Mouse (Mus musculus): ENCODE results near the gene Amph. TPM values are rescaled to one million over a fixed set of nuclear protein-coding genes. Genes with fewer than 3 reads are reported as not detected.

Gene Amph
- polyA plus RNA-seq, 1 experiment from 2014 or later, result 1.4 TPM

- no peak for ATAC-seq (ENCODE audit: insufficient number of reproducible peaks, insufficient read depth, low FRiP score, low TSS enrichment, low read depth)
- 95% methylated on average over 5 of the region's 5 CpGs for WGBS
- H3K27ac ChIP-seq, result no peak overlapping the region
- H3K27me3 ChIP-seq, result no peaks in the 10 kb centered on the region
- no peaks in the 10 kb centered on the region for H3K9me3 ChIP-seq
- no peaks in the 10 kb centered on the region for H3K36me3 ChIP-seq
- no peak overlapping the region for H3K4me2 ChIP-seq
- H3K4me3 ChIP-seq, result no peak overlapping the region
- no peak overlapping the region for H3K9ac ChIP-seq
- H3K4me1 ChIP-seq, result no peaks in the 10 kb centered on the region
Observed at GRCm38 (mm10) chr13:18974351-18974750, 26.3 kb downstream of the Amph start.

- no peaks in the 10 kb centered on the region for H3K4me1 ChIP-seq
- H3K9me3 ChIP-seq, result no peaks in the 10 kb centered on the region
- H3K4me2 ChIP-seq, result no peak overlapping the region
- H3K27me3 ChIP-seq, result no peaks in the 10 kb centered on the region
- no peaks in the 10 kb centered on the region for H3K36me3 ChIP-seq
- ATAC-seq (ENCODE audit: insufficient number of reproducible peaks, insufficient read depth, low FRiP score, low TSS enrichment, low read depth), result no peak
- H3K27ac ChIP-seq, result no peak overlapping the region
- 75% methylated on average over 4 of the region's 4 CpGs for WGBS
- H3K4me3 ChIP-seq, result no peak overlapping the region
- no peak overlapping the region for H3K9ac ChIP-seq
Observed at GRCm38 (mm10) chr13:18987266-18987665, 39.3 kb downstream of the Amph start.

GRCm38 (mm10) chr13:18988323-18988722 is 40.3 kb downstream of the Amph start:
- 65% methylated on average over 4 of the region's 4 CpGs for WGBS
- Histone ChIP-seq H3K27ac (no peak overlapping the region), H3K9ac (no peak overlapping the region), H3K9me3 (no peaks in the 10 kb centered on the region), H3K4me3 (no peak overlapping the region), H3K27me3 (no peaks in the 10 kb centered on the region), H3K4me1 (no peaks in the 10 kb centered on the region), H3K36me3 (no peaks in the 10 kb centered on the region), H3K4me2 (no peak overlapping the region)
- ATAC-seq (ENCODE audit: insufficient number of reproducible peaks, insufficient read depth, low FRiP score, low TSS enrichment, low read depth), result no peak

GRCm38 (mm10) chr13:18989185-18989714 is 41.2 kb downstream of the Amph start:
- H3K9me3 ChIP-seq, result no peaks in the 10 kb centered on the region
- no peak overlapping the region for H3K4me3 ChIP-seq
- no peak overlapping the region for H3K4me2 ChIP-seq
- 59% methylated on average over 8 of the region's 8 CpGs for WGBS
- no peak for ATAC-seq (ENCODE audit: insufficient number of reproducible peaks, insufficient read depth, low FRiP score, low TSS enrichment, low read depth)
- no peaks in the 10 kb centered on the region for H3K36me3 ChIP-seq
- no peak overlapping the region for H3K9ac ChIP-seq
- no peaks in the 10 kb centered on the region for H3K27me3 ChIP-seq
- no peak overlapping the region for H3K27ac ChIP-seq
- H3K4me1 ChIP-seq, result no peaks in the 10 kb centered on the region

- H3K9ac ChIP-seq, result no peak overlapping the region
- no peak overlapping the region for H3K4me3 ChIP-seq
- 91% methylated on average over 9 of the region's 9 CpGs for WGBS
- no peaks in the 10 kb centered on the region for H3K4me1 ChIP-seq
- H3K36me3 ChIP-seq, result no peaks in the 10 kb centered on the region
- no peak for ATAC-seq (ENCODE audit: insufficient number of reproducible peaks, insufficient read depth, low FRiP score, low TSS enrichment, low read depth)
- no peak overlapping the region for H3K4me2 ChIP-seq
- no peaks in the 10 kb centered on the region for H3K9me3 ChIP-seq
- H3K27ac ChIP-seq, result no peak overlapping the region
- no peaks in the 10 kb centered on the region for H3K27me3 ChIP-seq
Observed at GRCm38 (mm10) chr13:19002502-19002901, 54.5 kb downstream of the Amph start.

- Histone ChIP-seq H3K4me1 (no peaks in the 10 kb centered on the region), H3K36me3 (no peaks in the 10 kb centered on the region), H3K27ac (no peak overlapping the region), H3K4me2 (no peak overlapping the region), H3K27me3 (no peaks in the 10 kb centered on the region), H3K4me3 (no peak overlapping the region), H3K9ac (no peak overlapping the region), H3K9me3 (no peaks in the 10 kb centered on the region)
- WGBS, result 60% methylated on average over 5 of the region's 5 CpGs
- ATAC-seq (ENCODE audit: insufficient number of reproducible peaks, insufficient read depth, low FRiP score, low TSS enrichment, low read depth), result no peak
Observed at GRCm38 (mm10) chr13:19004406-19004805, 56.4 kb downstream of the Amph start.

- no peak overlapping the region for H3K4me2 ChIP-seq
- no peaks in the 10 kb centered on the region for H3K4me1 ChIP-seq
- 71% methylated on average over 3 of the region's 3 CpGs for WGBS
- no peak overlapping the region for H3K4me3 ChIP-seq
- no peaks in the 10 kb centered on the region for H3K27me3 ChIP-seq
- H3K27ac ChIP-seq, result no peak overlapping the region
- no peaks in the 10 kb centered on the region for H3K36me3 ChIP-seq
- no peaks in the 10 kb centered on the region for H3K9me3 ChIP-seq
- ATAC-seq (ENCODE audit: insufficient number of reproducible peaks, insufficient read depth, low FRiP score, low TSS enrichment, low read depth), result no peak
- H3K9ac ChIP-seq, result no peak overlapping the region
Observed at GRCm38 (mm10) chr13:19008440-19008839, 60.4 kb downstream of the Amph start.

GRCm38 (mm10) chr13:19014825-19015375 is 66.9 kb downstream of the Amph start:
- no peak overlapping the region for H3K4me2 ChIP-seq
- WGBS, result 95% methylated on average over 4 of the region's 4 CpGs
- H3K36me3 ChIP-seq, result no peaks in the 10 kb centered on the region
- H3K27me3 ChIP-seq, result no peaks in the 10 kb centered on the region
- H3K4me3 ChIP-seq, result no peak overlapping the region
- H3K9ac ChIP-seq, result no peak overlapping the region
- no peaks in the 10 kb centered on the region for H3K9me3 ChIP-seq
- no peak overlapping the region for H3K27ac ChIP-seq
- no peaks in the 10 kb centered on the region for H3K4me1 ChIP-seq
- ATAC-seq (ENCODE audit: insufficient number of reproducible peaks, insufficient read depth, low FRiP score, low TSS enrichment, low read depth), result no peak

GRCm38 (mm10) chr13:19021529-19021928 is 73.5 kb downstream of the Amph start:
- Histone ChIP-seq H3K9ac (no peak overlapping the region), H3K36me3 (no peaks in the 10 kb centered on the region), H3K4me3 (no peak overlapping the region), H3K27ac (no peak overlapping the region), H3K4me1 (no peaks in the 10 kb centered on the region), H3K9me3 (no peaks in the 10 kb centered on the region), H3K4me2 (no peak overlapping the region), H3K27me3 (no peaks in the 10 kb centered on the region)
- no peak for ATAC-seq (ENCODE audit: insufficient number of reproducible peaks, insufficient read depth, low FRiP score, low TSS enrichment, low read depth)
- WGBS, result 72% methylated on average over 2 of the region's 2 CpGs

- Histone ChIP-seq H3K4me2 (no peak overlapping the region), H3K36me3 (no peaks in the 10 kb centered on the region), H3K4me3 (no peak overlapping the region), H3K27me3 (no peaks in the 10 kb centered on the region), H3K27ac (no peak overlapping the region), H3K9me3 (no peaks in the 10 kb centered on the region), H3K4me1 (no peaks in the 10 kb centered on the region), H3K9ac (no peak overlapping the region)
- WGBS, result 78% methylated on average over 3 of the region's 3 CpGs
- ATAC-seq (ENCODE audit: insufficient number of reproducible peaks, insufficient read depth, low FRiP score, low TSS enrichment, low read depth), result no peak
Observed at GRCm38 (mm10) chr13:19022310-19022709, 74.3 kb downstream of the Amph start.

- H3K4me3 ChIP-seq, result no peak overlapping the region
- ATAC-seq (ENCODE audit: insufficient number of reproducible peaks, insufficient read depth, low FRiP score, low TSS enrichment, low read depth), result no peak
- 60% methylated on average over 2 of the region's 2 CpGs for WGBS
- H3K4me1 ChIP-seq, result no peaks in the 10 kb centered on the region
- H3K27me3 ChIP-seq, result no peaks in the 10 kb centered on the region
- no peaks in the 10 kb centered on the region for H3K36me3 ChIP-seq
- no peaks in the 10 kb centered on the region for H3K9me3 ChIP-seq
- H3K4me2 ChIP-seq, result no peak overlapping the region
- no peak overlapping the region for H3K27ac ChIP-seq
- no peak overlapping the region for H3K9ac ChIP-seq
Observed at GRCm38 (mm10) chr13:19025091-19025688, 77.2 kb downstream of the Amph start.

GRCm38 (mm10) chr13:19025906-19026305 is 77.9 kb downstream of the Amph start:
- Histone ChIP-seq H3K9ac (no peak overlapping the region), H3K27me3 (no peaks in the 10 kb centered on the region), H3K4me2 (no peak overlapping the region), H3K9me3 (no peaks in the 10 kb centered on the region), H3K4me3 (no peak overlapping the region), H3K36me3 (no peaks in the 10 kb centered on the region), H3K27ac (no peak overlapping the region), H3K4me1 (no peaks in the 10 kb centered on the region)
- 90% methylated on average over 4 of the region's 4 CpGs for WGBS
- ATAC-seq (ENCODE audit: insufficient number of reproducible peaks, insufficient read depth, low FRiP score, low TSS enrichment, low read depth), result no peak
